Mouse (Mus musculus) stomach, postnatal 0 days (tissue): ENCODE measurements around the gene Nxn.

Experiments
- CTCF ChIP-seq: IDR thresholded peaks from 2 replicates; pipeline ENCODE4 v1.5.1; 2016; ENCODE audit warnings: antibody characterized with exemption, low read depth, mild to moderate bottlenecking, moderate library complexity
- EP300 ChIP-seq: optimal IDR thresholded peaks from 2 replicates; pipeline ENCODE3; 2016; ENCODE audit warnings: antibody characterized with exemption

DNA sequence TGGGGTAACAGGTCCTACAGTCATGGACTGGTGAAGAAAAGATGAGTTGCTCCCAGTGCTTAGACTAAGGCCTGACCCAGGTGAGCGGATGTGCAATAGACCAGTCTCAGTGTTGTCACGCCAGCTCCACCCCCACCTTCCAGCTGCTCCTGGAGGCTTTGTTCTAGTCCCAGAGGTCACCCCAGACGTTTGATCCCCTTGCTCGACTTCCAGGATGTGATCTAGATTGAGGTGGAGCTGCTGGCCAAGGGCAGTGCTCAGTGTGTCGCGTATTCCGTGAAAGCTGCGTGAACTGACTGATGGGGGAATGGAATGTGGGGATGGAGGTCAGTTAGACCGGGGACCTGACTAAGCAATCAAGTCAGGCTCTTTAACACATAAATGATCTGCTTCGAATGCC lies 111.6 kb downstream of the Nxn start:
- TF ChIP-seq CTCF (no peak), EP300 (no peak)
